Mouse (Mus musculus) MEL (cell line): ENCODE measurements around the gene Baz2a. TPM values are rescaled to one million over a fixed set of nuclear protein-coding genes. Genes with fewer than 3 reads are reported as not detected.

Experiments
- DNase-seq: peaks from one replicate; pipeline ENCODE4 v3.0.0; 2011; ENCODE audit warnings: low read depth, low spot score
- H3K27ac ChIP-seq: 2 replicates; pipeline ENCODE4 v1.5.1; 2012; ENCODE audit warnings: low read depth, mild to moderate bottlenecking, control low read depth, low read length, moderate library complexity; ENCODE audit not compliant: control insufficient read depth
- H3K27me3 ChIP-seq, 2 experiments: fragments of 150-350 bp in 1 of 2; sonication (generic) in 1 of 2; 2 replicates each; pipeline ENCODE4 v1.6.1; 2012; ENCODE audit warnings: low read length in 2 of 2, mild to moderate bottlenecking in 2 of 2, improper control_type of control experiment in 1 of 2, moderate library complexity in 1 of 2; ENCODE audit not compliant: insufficient read depth in 2 of 2, control insufficient read depth in 1 of 2
- H3K36me3 ChIP-seq, 2 experiments: 2 replicates each; pipeline ENCODE4 v1.6.1; 2012 to 2014; ENCODE audit warnings: low read length in 2 of 2, improper control_type of control experiment in 1 of 2, inconsistent platforms in 1 of 2, mild to moderate bottlenecking in 1 of 2; ENCODE audit not compliant: insufficient read depth in 2 of 2, control insufficient read depth in 1 of 2
- H3K4me1 ChIP-seq, 2 experiments: fragments of 150-350 bp in 1 of 2; sonication (generic) in 1 of 2; 2 replicates each; pipeline ENCODE4 v1.6.1; 2012; ENCODE audit warnings: low read length in 2 of 2, improper control_type of control experiment in 1 of 2, mild to moderate bottlenecking in 1 of 2; ENCODE audit not compliant: insufficient read depth in 2 of 2, control insufficient read depth in 1 of 2
- H3K4me3 ChIP-seq, 2 experiments: fragments of 150-350 bp in 1 of 2; sonication (generic) in 1 of 2; 2 replicates each; pipeline ENCODE4 v1.5.1; 2012; ENCODE audit warnings: low read depth in 2 of 2, low read length in 2 of 2, mild to moderate bottlenecking in 2 of 2, moderate library complexity in 2 of 2, control low read depth in 1 of 2, improper control_type of control experiment in 1 of 2; ENCODE audit not compliant: control insufficient read depth in 1 of 2, insufficient read depth in 1 of 2
- H3K79me2 ChIP-seq: 2 replicates; pipeline ENCODE4 v1.6.1; 2012; ENCODE audit warnings: mild to moderate bottlenecking, low read length, moderate library complexity; ENCODE audit not compliant: control insufficient read depth, poor library complexity, insufficient read depth
- H3K9ac ChIP-seq: 2 replicates; pipeline ENCODE4 v1.6.1; 2012; ENCODE audit warnings: low read depth, mild to moderate bottlenecking, control low read depth, low read length, moderate library complexity; ENCODE audit not compliant: control insufficient read depth, poor library complexity, severe bottlenecking
- H3K9me3 ChIP-seq: fragments of 150-350 bp; sonication (generic); replicated peaks from 2 replicates; pipeline ENCODE4 v1.6.1; 2012; ENCODE audit warnings: mild to moderate bottlenecking, low read length, improper control_type of control experiment, moderate library complexity; ENCODE audit not compliant: insufficient read depth
- CHD2 ChIP-seq: IDR thresholded peaks from 2 replicates; pipeline ENCODE4 v1.6.1; 2011; ENCODE audit warnings: low read length, improper control_type of control experiment
- CTCF ChIP-seq, 3 experiments: IDR thresholded peaks in 2 of 3; conservative IDR thresholded peaks in 1 of 3; 2 replicates each; pipeline ENCODE4 v1.5.1; 2011 to 2012; ENCODE audit warnings: low read length in 3 of 3, low read depth in 2 of 3, mild to moderate bottlenecking in 2 of 3, improper control_type of control experiment in 1 of 3, inconsistent platforms in 1 of 3, mixed read lengths in 1 of 3, moderate library complexity in 1 of 3; ENCODE audit not compliant: control insufficient read depth in 1 of 3, insufficient read depth in 1 of 3, poor library complexity in 1 of 3, severe bottlenecking in 1 of 3
- ELF1 ChIP-seq: IDR thresholded peaks from 2 replicates; pipeline ENCODE4 v1.6.1; 2014; ENCODE audit warnings: low read depth, mild to moderate bottlenecking, inconsistent platforms, low read length, improper control_type of control experiment, moderate library complexity
- EP300 ChIP-seq, 2 experiments: IDR thresholded peaks; 2 replicates each; pipeline ENCODE4 v1.6.1; 2011; ENCODE audit warnings: improper control_type of control experiment in 2 of 2, low read length in 2 of 2, low read depth in 1 of 2, mild to moderate bottlenecking in 1 of 2
- ETS1 ChIP-seq: IDR thresholded peaks from 2 replicates; pipeline ENCODE4 v1.6.1; 2012; ENCODE audit warnings: low read depth, mild to moderate bottlenecking, inconsistent platforms, low read length, improper control_type of control experiment, moderate library complexity
- GABPA ChIP-seq: IDR thresholded peaks from 2 replicates; pipeline ENCODE4 v1.6.1; 2012; ENCODE audit warnings: low read depth, mild to moderate bottlenecking, inconsistent platforms, low read length, improper control_type of control experiment, moderate library complexity
- HCFC1 ChIP-seq: IDR thresholded peaks from 2 replicates; pipeline ENCODE4 v1.6.1; 2012; ENCODE audit warnings: low read depth, mild to moderate bottlenecking, inconsistent platforms, low read length, improper control_type of control experiment, moderate library complexity
- KAT2A ChIP-seq: conservative IDR thresholded peaks from 2 replicates; pipeline ENCODE4 v1.6.1; 2012; ENCODE audit warnings: low read depth, low read length, improper control_type of control experiment, inconsistent platforms
- MAFK ChIP-seq: IDR thresholded peaks from 2 replicates; pipeline ENCODE4 v1.6.1; 2011; ENCODE audit warnings: low read depth, mild to moderate bottlenecking, low read length, improper control_type of control experiment, borderline replicate concordance
- MAX ChIP-seq: IDR thresholded peaks from 2 replicates; pipeline ENCODE4 v1.6.1; 2011; ENCODE audit warnings: low read length, improper control_type of control experiment
- MAZ ChIP-seq: IDR thresholded peaks from 2 replicates; pipeline ENCODE4 v1.6.1; 2012; ENCODE audit warnings: low read depth, mild to moderate bottlenecking, inconsistent platforms, low read length, improper control_type of control experiment
- MEF2A ChIP-seq: IDR thresholded peaks from 2 replicates; pipeline ENCODE4 v1.6.1; 2014; ENCODE audit warnings: low read depth, mild to moderate bottlenecking, inconsistent platforms, low read length, improper control_type of control experiment; ENCODE audit not compliant: poor library complexity, insufficient replicate concordance, severe bottlenecking; ENCODE audit errors: extremely low read depth
- MXI1 ChIP-seq: IDR thresholded peaks from 2 replicates; pipeline ENCODE4 v1.6.1; 2011; ENCODE audit warnings: mild to moderate bottlenecking, low read depth, low read length, improper control_type of control experiment
- NELFE ChIP-seq: IDR thresholded peaks from 2 replicates; pipeline ENCODE4 v1.6.1; 2011; ENCODE audit warnings: low read depth, low read length, improper control_type of control experiment
- NRF1 ChIP-seq: IDR thresholded peaks from 2 replicates; pipeline ENCODE4 v1.6.1; 2014; ENCODE audit warnings: low read depth, mild to moderate bottlenecking, inconsistent platforms, low read length, improper control_type of control experiment, moderate library complexity; ENCODE audit not compliant: poor library complexity, insufficient read depth, severe bottlenecking
- POLR2A ChIP-seq, 2 experiments: IDR thresholded peaks; 2 replicates each; pipeline ENCODE4 v1.6.1; 2011 to 2012; ENCODE audit warnings: low read length in 2 of 2, mild to moderate bottlenecking in 2 of 2, control low read depth in 1 of 2, improper control_type of control experiment in 1 of 2, low read depth in 1 of 2, moderate library complexity in 1 of 2; ENCODE audit not compliant: control insufficient read depth in 1 of 2, insufficient read depth in 1 of 2, poor library complexity in 1 of 2
- POLR2AphosphoS2 ChIP-seq: IDR thresholded peaks from 2 replicates; pipeline ENCODE4 v1.6.1; 2011; ENCODE audit warnings: low read length, improper control_type of control experiment
- RAD21 ChIP-seq: IDR thresholded peaks from 2 replicates; pipeline ENCODE4 v1.6.1; 2011; ENCODE audit warnings: mild to moderate bottlenecking, low read depth, low read length, improper control_type of control experiment
- RCOR1 ChIP-seq: IDR thresholded peaks from 2 replicates; pipeline ENCODE4 v1.6.1; 2012; ENCODE audit warnings: low read depth, mild to moderate bottlenecking, inconsistent platforms, low read length, improper control_type of control experiment
- SIN3A ChIP-seq: IDR thresholded peaks from 2 replicates; pipeline ENCODE4 v1.6.1; 2012; ENCODE audit warnings: low read length, improper control_type of control experiment, inconsistent platforms
- SMC3 ChIP-seq: IDR thresholded peaks from 2 replicates; pipeline ENCODE4 v1.6.1; 2011; ENCODE audit warnings: low read depth, low read length, improper control_type of control experiment
- TAL1 ChIP-seq: IDR thresholded peaks from 2 replicates; pipeline ENCODE4 v1.6.1; 2012; ENCODE audit warnings: mild to moderate bottlenecking, inconsistent platforms, low read length, moderate library complexity, mixed read lengths
- TBP ChIP-seq: IDR thresholded peaks from 2 replicates; pipeline ENCODE4 v1.8.0; 2011; ENCODE audit warnings: low read depth, low read length, improper control_type of control experiment
- TCF12 ChIP-seq: IDR thresholded peaks from 2 replicates; pipeline ENCODE4 v1.6.1; 2014; ENCODE audit warnings: low read depth, mild to moderate bottlenecking, inconsistent platforms, low read length, improper control_type of control experiment, moderate library complexity
- UBTF ChIP-seq: IDR thresholded peaks from 2 replicates; pipeline ENCODE4 v1.6.1; 2012; ENCODE audit warnings: low read depth, mild to moderate bottlenecking, inconsistent platforms, low read length, improper control_type of control experiment, moderate library complexity, borderline replicate concordance; ENCODE audit not compliant: insufficient read depth
- USF1 ChIP-seq: IDR thresholded peaks from 2 replicates; pipeline ENCODE4 v1.6.1; 2014; ENCODE audit warnings: low read depth, mild to moderate bottlenecking, inconsistent platforms, low read length, improper control_type of control experiment, moderate library complexity
- USF2 ChIP-seq, 2 experiments: IDR thresholded peaks; 2 replicates each; pipeline ENCODE4 v1.6.1; 2011 to 2012; ENCODE audit warnings: improper control_type of control experiment in 2 of 2, low read length in 2 of 2, borderline replicate concordance in 1 of 2, inconsistent platforms in 1 of 2, low read depth in 1 of 2, mild to moderate bottlenecking in 1 of 2; ENCODE audit not compliant: insufficient read depth in 1 of 2
- ZKSCAN1 ChIP-seq: IDR thresholded peaks from 2 replicates; pipeline ENCODE4 v1.6.1; 2012; ENCODE audit warnings: low read depth, mild to moderate bottlenecking, inconsistent platforms, low read length, improper control_type of control experiment, moderate library complexity
- ZNF384 ChIP-seq: IDR thresholded peaks from 2 replicates; pipeline ENCODE4 v1.6.1; 2012; ENCODE audit warnings: low read depth, mild to moderate bottlenecking, inconsistent platforms, low read length, improper control_type of control experiment
- polyA plus RNA-seq, 2 experiments: library from polyadenylated mRNA; stranded (reverse) in 1 of 2; unstranded in 1 of 2; fragments of >175 nt in 1 of 2; fragments of >200 nt in 1 of 2; gene quantifications; 2 replicates each; pipeline versions ENCODE4 v1.2.1 to v1.2.4; 2012; ENCODE audit warnings: low replicate concordance in 2 of 2, low read depth in 1 of 2; ENCODE audit not compliant: insufficient read length in 2 of 2, insufficient read depth in 1 of 2, missing spikeins in 1 of 2
- total RNA-seq: library from RNA; depleted of rRNA; stranded (reverse); fragments of 300-350 nt; gene quantifications from 2 replicates; pipeline ENCODE4 v1.2.3, GENCODE M21; 2012

The Baz2a gene
- total and polyA plus RNA-seq, 3 experiments, result 5.5 to 46.0 (median 33.8) TPM

DNA sequence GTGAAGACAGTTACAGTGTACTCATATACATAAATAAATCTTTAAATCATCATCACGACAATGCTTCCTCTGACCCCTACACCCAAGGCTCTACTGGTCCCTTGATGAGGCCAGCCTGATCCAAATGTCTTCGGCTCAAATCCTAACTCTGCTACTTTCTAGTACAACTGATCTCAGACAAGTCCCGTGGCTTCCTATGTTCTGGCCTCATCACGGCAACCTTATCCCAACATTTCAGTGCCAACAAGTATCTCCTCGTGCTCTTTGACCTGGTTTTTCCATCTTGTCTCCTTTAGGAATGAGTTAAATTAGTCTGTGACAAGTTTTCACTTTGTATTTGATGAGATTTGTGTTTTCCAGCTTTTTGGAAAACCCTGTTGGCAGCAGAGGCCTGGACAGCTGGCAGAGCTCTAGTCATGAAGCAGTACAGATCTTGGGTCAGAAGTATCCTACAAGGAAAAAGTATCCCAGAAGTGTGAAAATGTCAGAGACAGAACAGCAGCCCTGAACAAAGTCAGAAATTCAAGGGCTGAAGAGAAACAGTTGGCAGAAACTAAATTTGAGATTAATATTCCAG is 57.5 kb downstream of the Baz2a start:
- TF ChIP-seq USF1, result no peak
- no peak for TF ChIP-seq SIN3A
- TF ChIP-seq NRF1, result no peak
- no peak for TF ChIP-seq CTCF (IDR thresholded peaks at IDR 0.05 in 2 of 3, conservative IDR thresholded peaks at IDR 0.05 in 1 of 3; ENCODE audit: control insufficient read depth in 1 of 3, insufficient read depth in 1 of 3, low read depth in 2 of 3, low read length in 3 of 3, poor library complexity in 1 of 3, severe bottlenecking in 1 of 3)
- H3K9me3 ChIP-seq, result no peaks in the 10 kb centered on the region
- H3K79me2 ChIP-seq, result no peaks in the 10 kb centered on the region
- H3K4me3 ChIP-seq, result peak overlapping the region; percentile 63
- H3K27ac ChIP-seq, result peak overlapping the region; percentile 76
- no peak for DNase-seq
- peaks cover 4 to 7% of the 10 kb centered on the region in 2 experiments; a peak in 2 of 4 replicates for H3K4me1 ChIP-seq
- H3K9ac ChIP-seq, result peak overlapping the region; percentile 67
- H3K27me3 ChIP-seq, result no peaks in the 10 kb centered on the region
- peaks cover 0 to 4% of the 10 kb centered on the region in 2 experiments; a peak in 2 of 4 replicates for H3K36me3 ChIP-seq

- Histone ChIP-seq H3K27me3 (no peaks in the 10 kb centered on the region), H3K36me3 (peaks cover 0 to 4% of the 10 kb centered on the region in 2 experiments; a peak in 2 of 4 replicates), H3K9ac (peak overlapping the region; percentile 67), H3K27ac (peak overlapping the region; percentile 76), H3K4me3 (peak overlapping the region; percentile 63), H3K79me2 (no peaks in the 10 kb centered on the region), H3K4me1 (peaks cover 4 to 7% of the 10 kb centered on the region in 2 experiments; a peak in 2 of 4 replicates), H3K9me3 (no peaks in the 10 kb centered on the region)
- DNase-seq, result peak; percentile 92
- no peak for TF ChIP-seq TAL1
- TF ChIP-seq EP300 (IDR thresholded peaks at IDR 0.05; ENCODE audit: low read depth in 1 of 2, low read length in 2 of 2), result no peak
- TF ChIP-seq MEF2A, result no peak
- peak; percentile 34; the same call in 1 of the 2 replicates for TF ChIP-seq KAT2A
- peak; percentile 42; the same call in 1 of the 2 replicates for TF ChIP-seq POLR2AphosphoS2
- TF ChIP-seq ZNF384, result no peak
- TF ChIP-seq POLR2A (IDR thresholded peaks at IDR 0.05; ENCODE audit: control insufficient read depth in 1 of 2, insufficient read depth in 1 of 2, low read depth in 1 of 2, low read length in 2 of 2, poor library complexity in 1 of 2), result peak; percentile 37 to 81; a peak in 2 of 4 replicates
- TF ChIP-seq ELF1, result peak; percentile 89
- TF ChIP-seq HCFC1, result peak; percentile 80
- TF ChIP-seq RAD21, result no peak; the same call in 1 of the 2 replicates
- peak; percentile 45 for TF ChIP-seq RCOR1
- 0 out of 2 replicates have a peak, but pooled peaks have one; percentile 18 for TF ChIP-seq GABPA
- TF ChIP-seq USF1, result peak; percentile 11; the same call in 1 of the 2 replicates
- no peak for TF ChIP-seq UBTF
- TF ChIP-seq SMC3, result 0 out of 2 replicates have a peak, but pooled peaks have one; percentile 12
- TF ChIP-seq USF2 (IDR thresholded peaks at IDR 0.05; ENCODE audit: borderline replicate concordance in 1 of 2, insufficient read depth in 1 of 2, low read depth in 1 of 2, low read length in 2 of 2), result no peak
- no peak for TF ChIP-seq MAX
- TF ChIP-seq CTCF (IDR thresholded peaks at IDR 0.05 in 2 of 3, conservative IDR thresholded peaks at IDR 0.05 in 1 of 3; ENCODE audit: control insufficient read depth in 1 of 3, insufficient read depth in 1 of 3, low read depth in 2 of 3, low read length in 3 of 3, poor library complexity in 1 of 3, severe bottlenecking in 1 of 3), result peak; percentile 22 to 26 (median 22); a peak in 3 of 6 replicates
- TF ChIP-seq CHD2, result no peak
- TF ChIP-seq MXI1, result peak; percentile 73
- TF ChIP-seq ETS1, result peak; percentile 60
- no peak for TF ChIP-seq ZKSCAN1
- TF ChIP-seq MAFK, result no peak
- TF ChIP-seq SIN3A, result peak; percentile 76
- peak; percentile 43; the same call in 1 of the 2 replicates for TF ChIP-seq TBP
- TF ChIP-seq MAZ, result peak; percentile 78
- TF ChIP-seq NELFE, result peak; percentile 72
- peak; percentile 42; the same call in 1 of the 2 replicates for TF ChIP-seq TCF12
Observed at GRCm38 (mm10) chr10:128149592-128149991, 58.2 kb downstream of the Baz2a start.
